Mouse (Mus musculus): Measurements from ENCODE around the gene Neurl1b. TPM values are rescaled to one million over a fixed set of nuclear protein-coding genes. Genes with fewer than 3 reads are reported as not detected.

Neurl1b gene
- total and polyA plus RNA-seq, 2 experiments from 2014 or later: 2.1 to 69.7 TPM

DNA sequence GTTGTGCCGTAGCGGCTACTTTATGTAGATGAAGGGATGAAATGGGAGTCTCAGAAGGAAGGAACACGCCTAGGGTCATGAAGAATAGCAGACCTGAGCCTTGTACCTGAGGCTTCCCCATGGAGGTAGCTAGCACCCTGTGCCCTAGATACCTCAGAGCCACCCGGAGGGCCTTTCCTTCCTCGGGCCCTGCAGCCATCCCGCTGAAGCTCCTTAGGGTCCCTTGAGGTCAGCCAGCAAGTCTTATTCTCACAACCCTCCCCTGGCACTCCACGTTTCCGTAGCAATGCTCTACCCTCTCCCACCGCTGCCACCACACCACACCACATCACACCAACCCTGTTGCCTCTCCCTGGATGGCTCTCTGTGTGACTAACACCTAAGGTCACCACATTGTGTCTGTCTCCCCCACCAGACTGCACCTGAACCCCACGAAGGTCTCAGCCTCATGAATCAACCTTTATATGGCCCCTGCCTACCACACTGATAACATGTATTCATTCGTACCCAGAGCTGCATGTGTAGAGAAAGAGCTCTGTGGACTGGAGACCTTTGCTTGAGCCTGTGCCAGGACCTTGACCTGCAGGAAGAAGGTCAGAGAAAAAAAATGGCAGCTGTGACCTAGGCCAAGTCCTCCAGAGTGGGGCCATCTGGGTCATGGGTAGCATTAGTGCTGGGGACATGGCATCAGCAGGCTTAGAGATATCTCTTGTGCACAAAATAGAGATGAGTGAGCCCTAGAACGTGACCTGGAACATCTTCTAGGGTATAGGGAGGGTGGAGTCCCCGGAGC lies 53.7 kb downstream of the Neurl1b start:
- DNase-seq (ENCODE audit: low spot score) (no peak), ATAC-seq (ENCODE audit: low FRiP score) (no peak)
- Histone ChIP-seq H3K9ac (replicated peaks; ENCODE audit: low read length, poor library complexity, severe bottlenecking) (no peak overlapping the region), H3K9me3 (ENCODE audit: low read length) (no peaks in the 10 kb centered on the region), H3K27me3 (ENCODE audit: insufficient read depth, low read length) (no peaks in the 10 kb centered on the region), H3K4me2 (ENCODE audit: low read depth, low read length, poor library complexity, severe bottlenecking) (no peak overlapping the region), H3K4me1 (ENCODE audit: insufficient read depth, low read length) (no peaks in the 10 kb centered on the region), H3K27ac (ENCODE audit: low read depth, low read length) (no peak overlapping the region), H3K36me3 (ENCODE audit: insufficient read depth, low read length) (no peaks in the 10 kb centered on the region), H3K4me3 (ENCODE audit: low read depth, low read length) (no peak overlapping the region)
- whole genome bisulfite sequencing: 81% methylated on average over 13 of the region's 13 CpGs
- TF ChIP-seq CTCF (IDR thresholded peaks at IDR 0.05): no peak

- no peak for ATAC-seq (ENCODE audit: low FRiP score)
- WGBS: 68% methylated on average over 6 of the region's 6 CpGs
These were observed 62.2 kb downstream of the Neurl1b start for GRCm38 (mm10) chr17:26476871-26477270.

GRCm38 (mm10) chr17:26478672-26479071 lies 64.0 kb downstream of the Neurl1b start:
- H3K4me3 ChIP-seq (ENCODE audit: low read depth, low read length): no peak overlapping the region
- no peaks in the 10 kb centered on the region for H3K27me3 ChIP-seq (ENCODE audit: insufficient read depth, low read length)
- H3K36me3 ChIP-seq (ENCODE audit: insufficient read depth, low read length): no peaks in the 10 kb centered on the region
- no peak overlapping the region for H3K4me2 ChIP-seq (ENCODE audit: low read depth, low read length, poor library complexity, severe bottlenecking)
- ATAC-seq (ENCODE audit: low FRiP score): no peak
- no peak for DNase-seq (ENCODE audit: low spot score)
- no peak overlapping the region for H3K27ac ChIP-seq (ENCODE audit: low read depth, low read length)
- TF ChIP-seq CTCF (IDR thresholded peaks at IDR 0.05): no peak
- no peaks in the 10 kb centered on the region for H3K9me3 ChIP-seq (ENCODE audit: low read length)
- WGBS: 73% methylated on average over 4 of the region's 4 CpGs
- H3K4me1 ChIP-seq (ENCODE audit: insufficient read depth, low read length): no peaks in the 10 kb centered on the region
- H3K9ac ChIP-seq (replicated peaks; ENCODE audit: low read length, poor library complexity, severe bottlenecking): no peak overlapping the region

More at GRCm38 (mm10) chr17:26476871-26477270, 62.2 kb downstream of the Neurl1b start:
- Histone ChIP-seq H3K4me1 (ENCODE audit: insufficient read depth, low read length) (no peaks in the 10 kb centered on the region), H3K36me3 (ENCODE audit: insufficient read depth, low read length) (no peaks in the 10 kb centered on the region), H3K27ac (ENCODE audit: low read depth, low read length) (no peak overlapping the region), H3K4me2 (ENCODE audit: low read depth, low read length, poor library complexity, severe bottlenecking) (no peak overlapping the region), H3K9me3 (ENCODE audit: low read length) (no peaks in the 10 kb centered on the region), H3K4me3 (ENCODE audit: low read depth, low read length) (no peak overlapping the region), H3K9ac (replicated peaks; ENCODE audit: low read length, poor library complexity, severe bottlenecking) (no peak overlapping the region), H3K27me3 (ENCODE audit: insufficient read depth, low read length) (no peaks in the 10 kb centered on the region)
- DNase-seq (ENCODE audit: low spot score): no peak
- no peak for TF ChIP-seq CTCF (IDR thresholded peaks at IDR 0.05)

DNA sequence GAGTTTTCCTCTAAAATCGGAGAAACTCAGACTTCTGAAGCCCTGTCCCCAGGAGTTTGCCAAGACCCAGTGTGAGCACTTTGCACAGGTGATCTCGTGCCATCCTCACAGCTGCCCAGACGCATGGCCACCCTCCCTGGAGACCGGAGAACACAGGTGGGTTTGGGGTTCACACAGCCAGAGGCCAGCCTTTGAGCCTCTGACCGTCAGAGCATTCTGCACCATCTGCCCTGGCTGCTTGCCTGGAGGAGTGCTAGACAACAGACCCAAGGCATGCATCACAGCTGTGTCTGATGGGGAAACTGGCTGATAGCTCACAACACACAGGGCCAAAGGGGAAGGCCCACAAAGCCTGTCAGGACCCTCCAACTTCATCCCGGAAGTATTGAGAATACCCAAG lies 65.0 kb downstream of the Neurl1b start:
- Histone ChIP-seq H3K27me3 (ENCODE audit: insufficient read depth, low read length) (no peaks in the 10 kb centered on the region), H3K4me2 (ENCODE audit: low read depth, low read length, poor library complexity, severe bottlenecking) (no peak overlapping the region), H3K4me1 (ENCODE audit: insufficient read depth, low read length) (no peaks in the 10 kb centered on the region), H3K9me3 (ENCODE audit: low read length) (no peaks in the 10 kb centered on the region), H3K27ac (ENCODE audit: low read depth, low read length) (no peak overlapping the region), H3K36me3 (ENCODE audit: insufficient read depth, low read length) (no peaks in the 10 kb centered on the region), H3K9ac (replicated peaks; ENCODE audit: low read length, poor library complexity, severe bottlenecking) (no peak overlapping the region), H3K4me3 (ENCODE audit: low read depth, low read length) (no peak overlapping the region)
- DNase-seq (ENCODE audit: low spot score): peak; percentile 62
- 69% methylated on average over 6 of the region's 6 CpGs for WGBS
- ATAC-seq (ENCODE audit: low FRiP score): no peak
- no peak for TF ChIP-seq CTCF (IDR thresholded peaks at IDR 0.05)

DNA sequence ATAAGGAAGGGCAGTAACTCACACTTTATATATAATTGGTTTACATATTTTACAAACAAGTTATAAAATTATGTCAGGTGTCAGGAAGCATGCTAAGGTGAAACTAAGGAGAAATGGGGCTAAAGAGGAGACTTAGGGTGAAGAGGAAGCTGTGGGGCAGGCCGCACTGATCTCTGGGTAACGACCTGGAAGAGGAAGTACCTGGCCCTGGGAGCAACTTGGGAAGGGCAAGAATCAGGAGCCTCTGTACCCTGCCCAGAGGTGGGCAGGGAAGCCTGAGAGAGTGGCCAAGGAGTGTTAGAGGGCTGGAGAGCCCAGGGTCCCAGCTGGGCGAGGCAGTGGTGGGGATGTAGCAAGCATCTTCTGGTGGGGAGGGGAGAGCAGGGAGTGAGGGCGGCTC lies 66.3 kb downstream of the Neurl1b start:
- DNase-seq (ENCODE audit: low spot score) (no peak), ATAC-seq (ENCODE audit: low FRiP score) (no peak)
- Histone ChIP-seq H3K36me3 (ENCODE audit: insufficient read depth, low read length) (no peaks in the 10 kb centered on the region), H3K4me2 (ENCODE audit: low read depth, low read length, poor library complexity, severe bottlenecking) (no peak overlapping the region), H3K4me1 (ENCODE audit: insufficient read depth, low read length) (no peaks in the 10 kb centered on the region), H3K27me3 (ENCODE audit: insufficient read depth, low read length) (no peaks in the 10 kb centered on the region), H3K4me3 (ENCODE audit: low read depth, low read length) (no peak overlapping the region), H3K9me3 (ENCODE audit: low read length) (no peaks in the 10 kb centered on the region), H3K9ac (replicated peaks; ENCODE audit: low read length, poor library complexity, severe bottlenecking) (no peak overlapping the region), H3K27ac (ENCODE audit: low read depth, low read length) (no peak overlapping the region)
- WGBS: 75% methylated on average over 4 of the region's 4 CpGs
- TF ChIP-seq CTCF (IDR thresholded peaks at IDR 0.05): no peak

DNA sequence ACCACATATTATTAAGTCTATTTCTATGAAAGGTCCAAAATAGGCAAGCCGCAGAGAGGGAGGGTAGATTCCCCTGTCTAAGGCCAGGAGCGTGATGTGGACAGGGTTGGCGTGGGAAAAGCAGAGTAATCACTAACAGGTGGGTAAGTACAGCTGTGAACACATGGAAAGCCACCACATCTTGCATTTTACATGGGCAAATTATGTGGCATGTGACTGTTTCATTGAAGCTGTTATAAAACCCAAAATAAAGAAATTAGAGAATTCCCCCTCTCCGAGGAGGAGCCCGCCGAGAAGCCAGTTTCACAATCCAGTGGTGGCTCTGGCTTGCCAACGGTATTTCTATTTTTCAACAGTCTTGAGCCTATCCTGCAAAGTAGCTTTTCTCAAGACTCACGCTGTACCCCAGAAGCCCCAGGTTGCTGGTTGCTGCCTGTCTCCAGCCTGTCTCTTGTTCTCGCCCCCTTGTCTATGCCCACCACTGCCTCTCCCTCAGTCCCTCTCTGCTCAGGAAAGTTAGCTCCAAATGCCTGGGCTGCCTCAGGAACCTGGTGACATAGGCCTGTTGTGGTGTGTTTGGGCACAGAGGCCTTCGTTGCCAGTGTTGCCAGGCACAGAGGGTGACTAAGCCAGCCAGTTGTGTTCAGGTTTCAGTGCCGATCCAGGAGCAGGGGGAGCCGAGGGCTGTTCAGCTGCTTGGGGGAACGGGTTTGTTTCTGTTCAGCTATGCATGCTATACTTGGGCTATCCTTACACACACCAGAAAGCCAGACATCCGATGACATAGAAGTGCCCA lies 70.2 kb downstream of the Neurl1b start:
- Histone ChIP-seq H3K27me3 (ENCODE audit: insufficient read depth, low read length) (no peaks in the 10 kb centered on the region), H3K27ac (ENCODE audit: low read depth, low read length) (no peak overlapping the region), H3K4me3 (ENCODE audit: low read depth, low read length) (no peak overlapping the region), H3K9ac (replicated peaks; ENCODE audit: low read length, poor library complexity, severe bottlenecking) (no peak overlapping the region), H3K36me3 (ENCODE audit: insufficient read depth, low read length) (no peaks in the 10 kb centered on the region), H3K4me1 (ENCODE audit: insufficient read depth, low read length) (no peaks in the 10 kb centered on the region), H3K4me2 (ENCODE audit: low read depth, low read length, poor library complexity, severe bottlenecking) (no peak overlapping the region), H3K9me3 (ENCODE audit: low read length) (no peaks in the 10 kb centered on the region)
- no peak for DNase-seq (ENCODE audit: low spot score)
- no peak for TF ChIP-seq CTCF (IDR thresholded peaks at IDR 0.05)
- 87% methylated on average over 14 of the region's 14 CpGs for WGBS
- ATAC-seq (ENCODE audit: low FRiP score): no peak

All from midbrain, postnatal 0 days (tissue).